19 mouse cellular contexts compared by ENCODE assay signal in the genomic region with DNA sequence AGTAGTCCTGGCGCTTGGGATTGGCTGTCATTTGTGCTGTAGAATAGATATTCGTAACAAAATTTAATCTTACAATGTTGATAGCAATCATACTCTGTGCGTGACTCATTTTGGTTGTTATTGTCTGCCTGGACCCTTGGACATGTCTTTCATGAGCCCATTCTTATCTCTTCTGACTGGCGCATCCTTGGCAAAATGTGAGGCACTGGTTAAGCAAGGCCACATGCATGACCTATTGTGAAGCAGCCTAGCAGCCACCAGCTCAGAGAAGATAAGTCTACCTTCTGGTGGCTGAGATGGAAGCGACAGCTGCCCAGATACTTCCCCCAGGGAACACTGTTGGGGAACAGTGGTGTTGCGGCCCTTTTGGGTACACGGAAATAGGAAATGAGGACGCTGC. TPM values are rescaled to one million over a fixed set of nuclear protein-coding genes. Genes with fewer than 3 reads are reported as not detected.
DNase-seq lines count a peak whose midpoint lies in the region; ATAC-seq lines count a peak whose summit lies in the region.
"Had no signal": no experiment of that assay in that cellular context is flagged by ENCODE, and none has a peak within 500 bp of the region (broad histone marks: within the 10 kb centered on the region; RNA-seq: fewer than 3 reads in every experiment).

No protein-coding gene starts in this region.

- no peak for ATAC-seq in erythroid progenitor cell, adult 5-6 weeks (replicated peaks; ENCODE audit: low FRiP score, poor library complexity, severe bottlenecking)
- ATAC-seq: activated CD4-positive, CD25-positive, alpha-beta regulatory T cell, adult 4 months; CD4-positive, CD25-positive, alpha-beta regulatory T cell, adult 4 months; forebrain, embryonic 14.5 days; forebrain, embryonic 16.5 days; Patski had no signal

- DNase-seq in adrenal gland, adult (ENCODE audit: inconsistent age in 2 of 2, low spot score in 1 of 2): peak; percentile 73 to 87
- no peak for DNase-seq in adrenal gland, postnatal 4 days (ENCODE audit: low spot score in 2 of 2)
- DNase-seq in adrenal gland, adult 2 months: peak; percentile 82
- DNase-seq in adrenal gland, postnatal 10 days: peak; percentile 44
- DNase-seq in adrenal gland, postnatal 25 days: peak; percentile 30
- no peak for DNase-seq in layer of hippocampus, postnatal 14 days (ENCODE audit: low spot score in 2 of 2)
- no peak for DNase-seq in frontal cortex, postnatal 36 days (ENCODE audit: low spot score in 2 of 2)
- DNase-seq: B cell, adult 2 months; cerebellum, adult 11-12 months; cerebellum, adult 2 months; cerebellum, adult 9-10 months; cerebellum, postnatal 10 days; cerebellum, postnatal 25 days had no signal

RNA-seq across cellular contexts. Expression of a gene that starts 26.2 kb away (rescaled TPM):
- 10 to 100 TPM; 52.5 to 64.6 TPM for total RNA-seq in adrenal gland, postnatal 4 days (2021)
- total RNA-seq in adrenal gland, adult 2 months (2021): 10 to 100 TPM; 44.8 to 49.1 TPM
- polyA plus RNA-seq in adrenal gland, adult 2 months (2012; rRNA removed): 23.7 and 26.2 TPM in 2 replicates
- 10 to 100 TPM; 48.5 to 58.8 TPM for total RNA-seq in adrenal gland, postnatal 10 days (2021)
- 50.1 and 52.9 TPM in 2 replicates for total RNA-seq in adrenal gland, postnatal 25 days (2021)
- 10 to 100 TPM; 58.3 to 58.8 TPM for total RNA-seq in layer of hippocampus, postnatal 14 days (2021)
- total RNA-seq in erythroid progenitor cell, adult 5-6 weeks (2015; ENCODE audit: low replicate concordance): 4.2 and 9.0 TPM in 2 replicates
- 7.3 and 12.5 TPM in 2 replicates for total RNA-seq in erythroid progenitor cell, adult 5-6 weeks (2017; ENCODE audit: low replicate concordance)

RNA-seq across cellular contexts. Expression of a gene that starts 26.4 kb away (rescaled TPM):
- 1 to 10 TPM; 5.6 to 7.6 TPM for total RNA-seq in adrenal gland, postnatal 4 days (2021)
- 10 to 100 TPM in 1 of 2 experiments, 1 to 10 TPM in 1; 6.3 to 10.9 TPM for total RNA-seq in adrenal gland, adult 2 months (2021)
- polyA plus RNA-seq in adrenal gland, adult 2 months (2012; rRNA removed): 7.3 and 7.4 TPM in 2 replicates
- total RNA-seq in adrenal gland, postnatal 10 days (2021): 1 to 10 TPM; 4.3 to 6.1 TPM
- 5.2 TPM in 2 replicates for total RNA-seq in adrenal gland, postnatal 25 days (2021)
- total RNA-seq in layer of hippocampus, postnatal 14 days (2021): 10 to 100 TPM; 45.9 to 49.2 TPM
- 1.3 TPM in 1 of 2 replicates, not detected in the other for total RNA-seq in erythroid progenitor cell, adult 5-6 weeks (2015; ENCODE audit: low replicate concordance)
- total RNA-seq in erythroid progenitor cell, adult 5-6 weeks (2017; ENCODE audit: low replicate concordance): 0.68 and 1.8 TPM in 2 replicates

Comparison
In these comparisons a context has a peak if more than half of its experiments do, and no peak if none do; other contexts are left out.
1. DNase-seq: peak in adrenal gland, adult (2 of 2), adrenal gland, adult 2 months (single experiment), adrenal gland, postnatal 10 days (single experiment) and adrenal gland, postnatal 25 days (single experiment); none in adrenal gland, postnatal 4 days (0 of 2), layer of hippocampus, postnatal 14 days (0 of 2) and frontal cortex, postnatal 36 days (0 of 2).